Mouse (Mus musculus) CH12.LX (cell line): Measurements from ENCODE around the gene Gck.

Experiments
- BHLHE40 ChIP-seq: IDR thresholded peaks from 2 replicates; pipeline ENCODE4 v1.6.1; 2011; ENCODE audit warnings: mild to moderate bottlenecking, low read depth, low read length, improper control_type of control experiment
- CTCF ChIP-seq, 2 experiments: IDR thresholded peaks in 1 of 2; conservative IDR thresholded peaks in 1 of 2; 2 replicates each; pipeline ENCODE4 v1.5.1; 2011 to 2012; ENCODE audit warnings: low read depth in 2 of 2, low read length in 2 of 2, improper control_type of control experiment in 1 of 2, inconsistent platforms in 1 of 2, mild to moderate bottlenecking in 1 of 2, moderate library complexity in 1 of 2
- E2F4 ChIP-seq: IDR thresholded peaks from 2 replicates; pipeline ENCODE4 v1.6.1; 2011; ENCODE audit warnings: low read depth, low read length, improper control_type of control experiment; ENCODE audit not compliant: insufficient replicate concordance
- EP300 ChIP-seq: IDR thresholded peaks from 2 replicates; pipeline ENCODE4 v1.6.1; 2011; ENCODE audit warnings: low read length, improper control_type of control experiment
- JUND ChIP-seq: conservative IDR thresholded peaks from 2 replicates; pipeline ENCODE4 v1.6.1; 2011; ENCODE audit warnings: low read depth, low read length, improper control_type of control experiment
- MAFK ChIP-seq: IDR thresholded peaks from 2 replicates; pipeline ENCODE4 v1.6.1; 2011; ENCODE audit warnings: low read length, improper control_type of control experiment; ENCODE audit not compliant: insufficient replicate concordance
- PAX5 ChIP-seq: IDR thresholded peaks from 2 replicates; pipeline ENCODE4 v1.6.1; 2012; ENCODE audit warnings: low read length, inconsistent platforms, mixed read lengths
- POLR2A ChIP-seq: IDR thresholded peaks from 2 replicates; pipeline ENCODE4 v1.6.1; 2011; ENCODE audit warnings: low read depth, mild to moderate bottlenecking, improper control_type of control experiment, low read length
- SMC3 ChIP-seq: IDR thresholded peaks from 2 replicates; pipeline ENCODE4 v1.6.1; 2011; ENCODE audit warnings: low read depth, low read length, improper control_type of control experiment
- TBP ChIP-seq: conservative IDR thresholded peaks from 2 replicates; pipeline ENCODE4 v1.6.1; 2011; ENCODE audit warnings: low read depth, low read length, improper control_type of control experiment
- USF1 ChIP-seq: IDR thresholded peaks from 2 replicates; pipeline ENCODE4 v1.6.1; 2014; ENCODE audit warnings: low read depth, mild to moderate bottlenecking, inconsistent platforms, low read length, improper control_type of control experiment
- ZC3H11A ChIP-seq: IDR thresholded peaks from 2 replicates; pipeline ENCODE4 v1.6.1; 2012; ENCODE audit warnings: low read depth, mild to moderate bottlenecking, inconsistent platforms, low read length, improper control_type of control experiment

GRCm38 (mm10) chr11:5852314-5852713 lies 97.6 kb downstream of the Gck start:
- TF ChIP-seq CTCF (conservative IDR thresholded peaks at IDR 0.05 in 1 of 2, IDR thresholded peaks at IDR 0.05 in 1 of 2; ENCODE audit: low read depth in 2 of 2, low read length in 2 of 2) (no peak), ZC3H11A (no peak), PAX5 (no peak), EP300 (no peak), TBP (no peak), POLR2A (no peak), USF1 (no peak), MAFK (no peak), E2F4 (no peak), BHLHE40 (no peak), SMC3 (no peak), JUND (no peak)
